Mouse (Mus musculus): Measurements from ENCODE around the gene Hoxb4.

Hoxb4 gene

DNA sequence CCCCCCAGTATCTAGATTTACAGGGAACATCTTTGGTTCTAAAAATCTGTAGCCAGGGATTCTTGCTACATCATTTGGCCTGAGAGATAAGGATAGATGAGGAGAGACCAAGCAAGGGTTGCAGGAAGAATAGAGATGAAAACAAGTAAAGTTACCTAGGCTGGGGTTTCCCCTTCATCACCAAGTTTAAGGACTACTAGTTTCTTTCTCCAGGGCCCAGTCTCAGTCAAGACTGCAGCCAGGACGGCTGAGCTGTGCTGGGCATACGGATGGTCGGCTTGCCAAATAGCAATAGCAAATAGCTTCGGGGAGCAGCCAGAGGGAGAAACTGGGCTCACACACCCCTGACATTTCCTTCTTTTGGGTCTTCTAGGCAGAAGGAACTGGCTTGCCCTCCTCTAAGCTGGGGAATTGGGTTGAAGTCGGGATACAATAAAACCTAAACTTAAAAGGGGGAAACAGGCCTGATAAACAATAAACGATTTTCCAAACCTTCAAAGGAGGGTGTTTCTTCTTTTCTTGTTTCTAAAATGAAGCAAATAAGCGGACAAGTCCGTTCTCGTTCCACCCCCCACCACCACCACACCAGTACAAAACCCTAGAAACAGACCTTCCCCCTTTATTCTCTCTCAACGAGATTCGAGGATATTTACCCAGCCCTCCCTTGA is 20.0 kb upstream of the Hoxb4 start:
- in situ Hi-C loops (cut with MboI, MseI), result loop anchor here (10.0 kb wide), 2 partner anchors 457 to 557 kb away; no protein-coding TSS in a partner anchor

DNA sequence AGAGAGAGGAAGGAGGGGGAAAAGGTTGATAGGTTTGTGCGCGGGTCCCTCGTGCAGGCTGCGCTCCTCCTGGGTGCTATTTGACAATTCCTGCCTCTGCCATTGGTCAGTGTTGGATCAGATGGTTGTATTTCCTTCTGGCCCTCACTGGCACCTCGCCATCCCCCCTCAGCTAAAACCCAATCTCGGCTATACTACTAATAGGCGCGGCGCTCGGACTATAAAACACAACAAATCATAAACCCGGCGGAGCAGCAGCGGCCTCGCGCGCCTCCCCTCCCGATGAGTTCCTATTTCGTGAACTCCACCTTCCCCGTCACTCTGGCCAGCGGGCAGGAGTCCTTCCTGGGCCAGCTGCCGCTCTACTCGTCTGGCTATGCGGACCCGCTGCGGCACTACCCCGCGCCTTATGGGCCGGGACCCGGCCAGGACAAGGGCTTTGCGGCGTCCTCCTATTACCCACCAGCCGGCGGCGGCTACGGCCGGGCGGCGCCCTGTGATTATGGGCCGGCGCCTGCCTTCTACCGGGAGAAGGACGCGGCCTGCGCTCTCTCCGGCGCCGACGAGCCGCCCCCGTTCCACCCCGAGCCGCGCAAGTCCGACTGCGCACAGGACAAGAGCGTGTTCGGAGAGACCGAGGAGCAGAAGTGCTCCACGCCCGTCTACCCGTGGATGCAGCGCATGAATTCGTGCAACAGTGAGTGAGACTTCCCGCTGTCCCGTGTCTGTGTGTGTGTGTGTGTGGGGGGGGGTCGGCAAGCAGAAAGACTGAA is 19.0 kb upstream of the Hoxb4 start:
- in situ Hi-C loops (cut with MboI, MseI), result loop anchor here (10.0 kb wide), 2 partner anchors 456 to 556 kb away; no protein-coding TSS in a partner anchor

DNA sequence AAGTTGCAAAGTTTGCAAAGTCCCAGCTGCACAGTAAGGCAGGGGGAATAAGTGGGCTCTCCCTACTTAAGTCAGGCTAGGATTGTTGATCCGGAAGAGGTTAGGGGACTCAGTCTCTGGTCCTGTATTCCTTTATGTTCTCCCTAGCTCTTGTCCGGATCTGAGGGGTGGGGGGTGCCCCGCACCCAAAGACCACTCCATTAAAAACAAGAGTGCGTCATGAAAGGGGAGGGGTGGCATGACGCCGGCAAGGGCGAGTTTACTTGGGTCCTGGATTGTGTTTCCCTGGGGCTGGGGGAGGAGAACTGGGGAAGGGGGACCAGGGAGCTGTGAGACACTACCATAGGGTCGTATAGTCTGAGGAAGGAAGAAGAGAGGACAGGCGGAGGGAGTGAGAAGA is 18.3 kb upstream of the Hoxb4 start:
- in situ Hi-C loops (cut with MboI, MseI), result loop anchor here (5.0 to 10.0 kb wide), 3 partner anchors 248 to 555 kb away; no protein-coding TSS in a partner anchor

DNA sequence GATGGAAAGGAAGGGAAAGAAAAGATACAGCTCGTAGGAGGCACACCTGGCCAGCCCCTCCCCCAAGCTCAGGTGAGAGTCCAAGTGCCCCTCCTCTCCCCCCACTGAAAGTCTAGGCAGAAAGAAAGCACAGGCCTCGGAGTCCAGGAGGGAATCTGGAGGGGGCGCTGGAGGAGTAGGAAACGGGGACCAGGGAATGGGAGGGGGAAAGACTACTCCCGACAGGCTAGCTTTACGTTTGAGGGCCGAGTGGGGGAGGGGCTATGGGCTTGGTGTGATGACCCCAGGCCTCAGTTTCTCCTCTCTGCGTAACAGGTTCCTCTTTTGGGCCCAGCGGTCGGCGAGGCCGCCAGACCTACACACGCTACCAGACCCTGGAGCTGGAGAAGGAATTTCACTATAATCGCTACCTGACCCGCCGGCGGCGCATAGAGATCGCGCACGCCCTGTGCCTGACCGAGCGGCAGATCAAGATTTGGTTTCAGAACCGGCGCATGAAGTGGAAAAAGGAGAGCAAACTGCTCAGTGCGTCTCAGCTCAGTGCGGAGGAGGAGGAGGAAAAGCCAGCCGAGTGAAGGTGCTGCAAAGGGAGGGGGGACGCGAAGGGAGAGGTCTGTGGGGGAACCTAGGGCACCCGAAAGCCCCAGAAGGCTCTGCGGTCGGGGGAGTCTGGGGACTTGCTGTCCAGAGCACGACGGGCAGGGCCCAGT is 17.6 kb upstream of the Hoxb4 start:
- in situ Hi-C loops (cut with MboI, MseI), result loop anchor here (5.0 kb wide), 1 partner anchor 247 kb away; no protein-coding TSS in a partner anchor

DNA sequence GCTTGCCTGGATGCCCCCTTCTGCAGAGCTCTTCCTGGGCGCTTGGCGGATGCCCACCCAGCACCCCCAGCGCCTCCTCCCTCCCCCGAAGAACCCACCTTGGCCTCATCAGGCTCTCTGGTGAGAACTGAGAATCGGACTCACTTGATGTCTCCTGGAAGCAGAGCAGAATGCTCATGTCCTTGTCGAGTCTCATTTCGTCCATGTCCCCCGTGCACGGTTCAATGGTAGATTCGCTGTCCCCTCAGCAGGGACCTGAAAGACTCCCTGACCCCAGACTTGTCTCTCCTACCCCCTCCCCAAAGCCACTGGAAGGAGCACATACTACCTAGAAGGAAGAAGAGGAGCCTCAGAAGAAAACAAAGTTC is 17.0 kb upstream of the Hoxb4 start:
- in situ Hi-C loops (cut with MboI, MseI), result loop anchor here (5.0 kb wide), 1 partner anchor 246 kb away; no protein-coding TSS in a partner anchor

DNA sequence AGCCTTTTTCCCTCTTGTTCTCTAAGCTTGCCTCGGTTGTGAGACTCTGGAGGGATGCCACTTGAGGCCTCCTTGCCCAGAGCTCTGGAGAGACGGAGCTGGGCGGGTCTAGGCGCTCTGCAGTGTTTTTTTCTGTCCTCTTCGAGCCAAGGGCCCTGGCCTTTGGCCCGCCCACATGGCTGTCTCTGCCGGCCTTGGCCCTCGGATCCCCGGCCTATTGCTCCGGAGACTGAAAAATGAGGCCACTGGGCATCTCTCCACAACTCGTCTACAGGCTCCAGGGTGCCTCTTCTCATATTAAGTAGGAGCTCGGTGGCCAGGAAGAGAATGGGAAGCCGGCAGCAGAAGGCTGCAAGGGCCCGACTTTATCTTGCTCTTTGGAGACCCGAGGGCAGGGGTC is 16.2 kb upstream of the Hoxb4 start:
- in situ Hi-C loops (cut with MboI, MseI), result loop anchor here (5.0 kb wide), 1 partner anchor 245 kb away; no protein-coding TSS in a partner anchor

DNA sequence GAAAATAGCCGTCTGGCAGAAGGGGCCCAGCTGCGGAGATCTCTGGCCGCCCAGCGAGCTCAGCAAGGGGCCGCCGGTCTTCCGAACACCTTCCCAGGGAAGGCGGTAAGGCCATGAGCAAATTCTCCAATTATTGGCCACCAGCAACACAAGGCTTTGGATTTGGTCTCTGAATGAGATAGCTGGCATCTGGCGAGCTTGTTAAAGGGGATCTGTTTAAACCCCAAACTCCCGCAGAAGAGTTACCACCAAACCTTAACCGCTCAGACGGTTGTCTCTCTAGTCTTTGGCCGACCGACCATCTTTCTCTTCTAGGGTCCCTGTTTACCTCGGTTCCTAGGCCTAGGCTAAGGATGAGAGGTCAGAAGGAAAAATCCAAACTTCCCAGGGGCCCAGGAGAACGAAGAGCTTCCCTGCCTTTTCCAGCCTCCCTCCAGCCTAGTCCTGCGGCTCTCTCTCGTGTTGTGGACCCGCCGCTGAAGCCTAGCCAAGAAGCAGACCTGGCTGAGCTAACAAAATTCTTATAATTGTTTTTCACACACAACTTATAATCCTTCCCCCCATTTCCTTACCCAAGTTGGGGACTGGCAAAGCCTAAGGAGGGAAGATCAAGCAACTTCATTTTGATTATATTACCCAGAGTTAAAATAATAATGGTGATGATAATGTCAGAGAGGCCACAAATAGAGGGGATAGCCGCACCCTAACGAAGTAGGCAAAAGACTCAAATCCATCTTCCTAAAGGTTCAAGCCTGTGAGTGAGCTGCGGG is 15.5 kb upstream of the Hoxb4 start:
- in situ Hi-C loops (cut with MboI, MseI), result loop anchor here (5.0 kb wide), 1 partner anchor 245 kb away; no protein-coding TSS in a partner anchor

DNA sequence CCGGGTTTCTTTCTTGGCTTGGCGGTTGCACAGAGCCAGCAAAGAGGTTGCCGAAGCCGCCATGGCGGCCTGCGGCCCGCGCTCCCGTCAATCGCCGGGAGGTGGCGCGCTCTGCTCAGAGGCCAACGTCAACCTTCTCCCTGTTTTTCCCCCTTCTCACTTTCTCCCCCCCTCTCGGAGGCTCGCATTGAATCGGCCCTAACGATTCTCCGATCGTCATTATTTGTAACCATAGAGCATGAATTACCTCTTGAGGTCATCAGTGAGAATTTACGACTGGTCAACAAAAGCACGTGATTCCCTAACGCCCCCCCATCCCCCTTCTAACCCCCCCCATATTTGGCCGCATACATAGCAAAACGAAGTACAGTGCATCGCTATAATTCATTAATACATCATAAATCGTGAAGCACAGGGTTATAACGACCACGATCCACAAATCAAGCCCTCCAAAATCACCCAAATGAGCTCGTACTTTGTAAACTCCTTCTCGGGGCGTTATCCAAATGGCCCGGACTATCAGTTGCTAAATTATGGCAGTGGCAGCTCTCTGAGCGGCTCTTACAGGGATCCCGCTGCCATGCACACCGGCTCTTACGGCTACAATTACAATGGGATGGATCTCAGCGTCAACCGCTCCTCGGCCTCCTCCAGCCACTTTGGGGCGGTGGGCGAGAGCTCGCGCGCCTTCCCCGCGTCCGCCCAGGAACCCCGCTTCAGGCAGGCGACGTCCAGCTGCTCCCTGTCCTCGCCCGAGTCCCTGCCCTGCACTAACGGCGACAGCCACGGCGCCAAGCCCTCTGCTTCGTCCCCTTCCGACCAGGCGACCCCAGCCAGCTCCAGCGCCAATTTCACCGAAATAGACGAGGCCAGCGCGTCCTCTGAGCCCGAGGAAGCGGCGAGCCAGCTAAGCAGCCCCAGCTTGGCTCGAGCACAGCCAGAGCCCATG is 14.6 kb upstream of the Hoxb4 start, which contains the start of gene Hoxb5:
TSS of gene Hoxb5 (plus strand) at position 186 of the 949 bp plus-strand sequence.
- in situ Hi-C loops (cut with MboI, MseI), result loop anchor here (5.0 kb wide), 1 partner anchor 244 kb away; no protein-coding TSS in a partner anchor

DNA sequence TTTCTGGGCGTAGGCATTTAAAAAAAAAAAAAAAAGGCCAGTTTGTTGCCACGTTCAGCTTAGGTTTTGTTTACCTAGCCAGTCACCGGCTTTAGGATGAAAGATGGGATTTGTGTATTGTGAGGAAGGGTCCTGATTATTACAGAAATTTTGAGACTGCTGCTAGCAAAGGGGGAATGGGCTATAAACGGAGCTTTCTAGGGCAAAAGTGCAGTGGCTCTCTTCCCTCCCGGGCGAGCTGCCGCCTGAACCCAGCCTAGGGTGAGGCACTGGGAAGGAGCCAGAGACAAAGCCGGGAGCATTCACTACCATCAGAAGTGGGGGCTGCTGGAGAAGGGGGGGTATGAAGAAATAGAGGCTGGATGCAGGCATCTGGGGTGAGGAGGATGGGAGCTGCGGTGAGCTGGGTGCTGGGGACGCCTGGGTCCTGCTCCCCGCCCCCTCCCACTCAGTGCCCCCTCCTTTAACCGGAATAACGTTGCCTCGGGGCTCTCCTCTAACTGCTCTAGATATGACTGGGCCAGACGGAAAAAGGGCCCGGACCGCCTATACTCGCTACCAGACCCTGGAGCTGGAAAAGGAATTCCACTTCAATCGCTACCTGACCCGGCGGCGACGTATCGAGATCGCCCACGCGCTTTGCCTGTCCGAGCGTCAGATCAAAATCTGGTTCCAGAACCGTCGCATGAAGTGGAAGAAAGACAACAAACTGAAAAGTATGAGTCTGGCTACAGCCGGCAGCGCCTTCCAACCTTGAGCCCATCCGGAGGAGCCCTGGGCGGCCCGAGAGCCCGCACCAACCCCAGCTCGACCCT is 13.5 kb upstream of the Hoxb4 start:
- in situ Hi-C loops (cut with MboI, MseI), result loop anchor here (5.0 kb wide), 1 partner anchor 243 kb away; no protein-coding TSS in a partner anchor

DNA sequence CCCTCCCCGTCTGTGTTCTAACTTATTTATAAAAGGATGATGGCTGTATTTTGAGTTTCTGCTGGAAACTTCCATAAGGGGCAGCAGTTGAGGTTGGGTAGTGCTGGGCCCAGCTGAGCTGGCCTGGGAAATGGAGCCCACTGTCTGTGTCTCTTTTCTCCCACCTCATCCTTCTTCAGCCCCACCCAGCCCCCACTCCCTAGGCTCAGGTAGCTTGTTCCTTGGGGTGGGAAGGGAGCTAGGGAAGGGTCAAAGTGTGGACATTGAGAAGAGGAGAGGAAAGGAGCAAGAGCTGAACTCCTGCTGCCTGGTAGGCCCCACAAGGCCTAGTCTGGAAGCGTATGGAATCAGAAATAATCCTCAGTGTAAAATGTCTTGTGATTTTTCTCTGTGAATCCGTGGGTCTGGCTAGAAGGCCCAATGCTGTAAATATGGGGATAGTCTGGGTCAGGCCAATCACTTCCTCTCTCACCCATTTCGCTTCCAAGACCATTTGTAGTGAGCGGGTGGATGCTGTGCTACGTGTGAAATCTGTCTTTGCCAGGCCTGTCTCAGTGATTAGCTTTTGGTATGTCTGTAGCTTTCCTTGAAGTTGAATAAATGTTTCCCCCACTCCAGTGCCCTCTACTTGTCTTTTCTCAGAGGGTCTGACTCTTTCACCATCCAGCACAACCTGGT is 12.4 kb upstream of the Hoxb4 start:
- in situ Hi-C loops (cut with MboI, MseI), result no loop called here

DNA sequence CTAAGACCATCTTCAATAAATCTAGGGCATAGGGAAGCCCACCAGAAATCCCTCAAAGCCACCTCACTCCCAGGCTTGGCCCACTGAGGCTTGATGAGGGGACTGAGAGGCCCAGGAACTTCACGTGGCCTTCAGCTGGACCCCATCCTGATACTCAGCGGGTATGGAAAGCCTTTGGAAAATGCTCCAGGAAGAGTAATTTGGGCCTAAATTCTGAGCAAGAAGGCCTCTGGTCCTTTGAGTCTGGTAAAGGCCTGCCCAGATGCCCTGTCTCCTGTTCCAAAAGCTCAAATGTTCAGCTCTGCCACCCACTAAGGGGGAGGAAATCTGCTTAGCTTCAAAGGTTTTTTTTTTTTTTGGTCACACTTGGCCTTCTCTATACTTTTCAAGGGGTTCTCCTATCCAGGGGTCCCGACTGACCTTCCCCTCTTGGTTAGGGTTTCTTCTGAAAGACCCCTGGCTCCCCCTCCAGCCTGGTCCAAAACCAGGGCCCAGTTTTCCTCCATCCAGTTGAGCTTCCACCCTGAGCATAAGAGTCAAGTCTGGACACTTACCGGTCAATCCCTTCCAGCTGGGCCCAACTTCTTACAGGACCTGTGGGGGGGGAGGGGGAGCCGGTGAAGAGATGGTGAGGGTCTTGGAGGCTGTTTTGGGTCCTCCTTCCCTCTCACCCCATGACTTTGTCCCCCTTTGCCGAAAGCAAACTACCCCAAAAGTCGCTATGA is 11.7 kb upstream of the Hoxb4 start:
- in situ Hi-C loops (cut with MboI, MseI), result no loop called here

DNA sequence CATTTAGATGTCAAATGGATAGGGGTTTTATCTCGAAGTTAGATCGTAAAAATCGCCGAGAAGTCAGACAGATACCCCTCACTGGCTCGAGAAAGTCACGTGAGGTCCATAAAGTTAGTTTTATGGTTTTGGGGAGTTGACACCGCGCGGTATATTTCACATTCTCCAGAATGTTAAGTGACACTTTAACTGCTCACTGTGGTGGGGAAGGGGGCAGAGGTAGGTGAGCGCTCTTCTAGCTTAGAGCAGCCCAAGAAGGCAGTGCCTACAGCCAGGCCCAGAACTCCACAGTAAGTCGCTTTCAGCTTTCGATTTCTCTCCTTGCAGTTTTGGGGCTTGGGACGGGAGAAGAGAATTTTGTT is 11.2 kb upstream of the Hoxb4 start:
- in situ Hi-C loops (cut with MboI, MseI), result no loop called here

DNA sequence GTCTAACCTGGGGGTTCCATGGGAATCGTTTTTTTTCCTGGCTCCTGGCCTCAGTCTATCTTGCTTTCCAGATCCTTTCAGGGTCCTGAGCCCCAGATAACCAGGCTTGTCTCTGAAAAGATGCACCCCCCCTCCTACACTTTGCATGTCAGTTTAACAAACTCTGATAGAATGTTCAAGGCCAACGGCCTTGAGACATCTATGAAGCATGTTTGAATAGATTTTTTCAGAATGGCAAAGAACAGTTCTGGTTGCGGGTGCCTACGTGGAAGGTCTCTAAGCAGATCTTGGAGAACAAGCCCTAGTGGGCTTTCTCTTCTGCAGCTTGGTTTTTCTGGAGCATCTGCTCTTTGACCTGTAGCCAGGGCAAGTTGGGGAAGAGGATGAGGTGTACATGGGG is 9.3 kb upstream of the Hoxb4 start:
- in situ Hi-C loops (cut with MboI, MseI), result no loop called here

DNA sequence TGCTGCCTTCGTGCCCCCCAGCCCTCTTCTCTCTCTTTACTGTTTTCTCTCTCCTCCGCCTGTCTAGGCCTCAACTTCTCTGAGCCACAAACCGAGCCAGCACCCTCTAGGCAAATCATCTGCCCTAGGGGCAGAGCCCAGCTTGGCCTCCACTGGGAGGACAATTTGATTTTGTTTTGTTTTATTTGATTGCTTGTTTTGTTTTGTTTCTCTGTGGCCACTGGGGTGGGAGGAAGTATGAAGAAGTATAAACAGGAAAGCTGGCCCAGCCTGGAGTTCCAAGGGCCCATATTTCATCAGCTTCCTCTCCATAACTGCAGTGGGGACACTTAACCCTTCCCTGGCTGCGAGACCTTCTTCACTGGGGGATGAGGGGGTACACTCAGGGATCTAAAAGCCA is 8.8 kb upstream of the Hoxb4 start:
- in situ Hi-C loops (cut with MboI, MseI), result no loop called here

DNA sequence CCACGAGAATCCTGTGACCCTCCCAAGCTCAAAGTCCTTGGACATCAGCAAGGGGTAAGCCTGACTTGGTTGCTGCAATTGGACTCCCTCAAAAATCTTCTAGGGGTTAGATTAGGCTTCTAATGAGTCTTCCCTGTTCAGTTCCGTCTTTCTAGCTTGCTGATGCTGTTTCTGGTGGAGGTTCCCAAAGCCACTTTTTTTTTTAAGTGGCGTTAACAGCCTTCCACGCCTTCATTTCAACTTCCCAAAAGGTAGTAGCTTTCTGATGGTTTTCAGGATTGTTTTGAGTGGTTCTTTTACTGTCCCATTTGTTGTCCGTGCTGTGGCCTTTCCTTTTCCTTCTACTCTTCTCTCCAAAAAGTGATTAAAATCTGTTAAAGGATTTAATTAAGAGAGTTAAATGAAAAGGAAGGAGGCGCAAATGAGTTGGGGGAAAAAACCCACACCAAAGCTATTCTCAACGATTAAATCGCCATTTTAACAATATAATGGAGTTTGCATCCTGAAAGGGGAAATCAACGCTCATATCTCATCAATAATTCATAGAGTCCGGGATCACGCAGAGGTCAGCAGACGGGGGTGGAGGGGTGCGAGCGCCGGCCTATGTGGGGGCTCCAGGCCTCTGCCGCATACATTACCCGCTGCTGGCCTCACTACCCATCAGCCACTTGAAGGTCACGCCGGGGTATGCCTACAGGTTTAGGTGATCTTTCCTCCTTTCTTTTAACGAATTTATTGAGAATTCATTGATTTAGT is 7.7 kb upstream of the Hoxb4 start:
- in situ Hi-C loops (cut with MboI, MseI), result loop anchor here (10.0 kb wide), 1 partner anchor 454 kb away; no protein-coding TSS in a partner anchor

DNA sequence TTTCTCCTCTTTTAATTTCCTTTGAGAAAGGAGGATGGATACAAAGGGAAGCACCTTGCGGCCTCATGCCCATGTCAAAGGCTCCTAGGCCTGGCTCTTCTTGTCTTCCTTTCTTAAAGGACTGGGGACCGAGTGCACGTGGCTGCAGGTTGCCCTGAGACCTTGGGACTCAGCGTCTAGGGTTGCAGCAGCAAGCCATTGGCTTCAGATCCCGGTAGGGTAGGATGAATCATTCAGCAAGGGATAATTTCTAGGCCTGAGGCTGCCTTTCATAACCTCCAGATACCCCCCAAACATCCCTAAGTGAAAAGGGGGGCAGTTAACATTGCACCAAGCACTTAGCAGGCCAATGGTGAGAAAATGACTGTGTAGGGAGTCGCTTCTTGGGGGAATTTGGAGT is 7.0 kb upstream of the Hoxb4 start:
- in situ Hi-C loops (cut with MboI, MseI), result loop anchor here (10.0 kb wide), 1 partner anchor 454 kb away; no protein-coding TSS in a partner anchor

Measured in regulatory T cell (primary cell).